Mouse (Mus musculus) myocyte (in vitro differentiated cells): ENCODE results near the gene Rad51b.

Source experiments
- CEBPB ChIP-seq: IDR thresholded peaks from 2 replicates; pipeline ENCODE4 v1.6.1; 2011; ENCODE audit warnings: mild to moderate bottlenecking, moderate library complexity; ENCODE audit not compliant: poor library complexity, insufficient read depth, severe bottlenecking
- E2F4 ChIP-seq: IDR thresholded peaks from one replicate; pipeline ENCODE4 v1.6.1; 2011; ENCODE audit warnings: mild to moderate bottlenecking, control low read depth, moderate library complexity; ENCODE audit not compliant: insufficient read depth
- MAX ChIP-seq: IDR thresholded peaks from one replicate; pipeline ENCODE4 v1.6.1; 2011; ENCODE audit warnings: low read depth, mild to moderate bottlenecking, control low read depth
- MYOD1 ChIP-seq, 3 experiments: IDR thresholded peaks; one replicate each; pipeline ENCODE4 v1.6.1; 2011; ENCODE audit warnings: control low read depth in 2 of 3, low read depth in 2 of 3, mild to moderate bottlenecking in 2 of 3, moderate library complexity in 1 of 3; ENCODE audit not compliant: insufficient read length in 2 of 3, control insufficient read depth in 1 of 3
- MYOG ChIP-seq, 3 experiments: IDR thresholded peaks; one replicate each; pipeline ENCODE4 v1.6.1; 2011; ENCODE audit warnings: control low read depth in 2 of 3, low read depth in 2 of 3, mild to moderate bottlenecking in 2 of 3; ENCODE audit not compliant: insufficient read length in 2 of 3, control insufficient read depth in 1 of 3, insufficient read depth in 1 of 3
- POLR2A ChIP-seq: IDR thresholded peaks from one replicate; pipeline ENCODE4 v1.6.1; 2011; ENCODE audit warnings: low read depth, mild to moderate bottlenecking, control low read depth, moderate library complexity; ENCODE audit not compliant: insufficient read length
- POLR2AphosphoS2 ChIP-seq: IDR thresholded peaks from one replicate; pipeline ENCODE4 v1.6.1; 2011; ENCODE audit warnings: low read depth, control low read depth; ENCODE audit not compliant: insufficient read length
- REST ChIP-seq: IDR thresholded peaks from one replicate; pipeline ENCODE4 v1.6.1; 2011; ENCODE audit warnings: mild to moderate bottlenecking, control low read depth, moderate library complexity; ENCODE audit not compliant: insufficient read depth, insufficient read length
- TCF12 ChIP-seq: IDR thresholded peaks from one replicate; pipeline ENCODE4 v1.6.1; 2011; ENCODE audit warnings: mild to moderate bottlenecking, control low read depth; ENCODE audit not compliant: poor library complexity, insufficient read depth, severe bottlenecking

DNA sequence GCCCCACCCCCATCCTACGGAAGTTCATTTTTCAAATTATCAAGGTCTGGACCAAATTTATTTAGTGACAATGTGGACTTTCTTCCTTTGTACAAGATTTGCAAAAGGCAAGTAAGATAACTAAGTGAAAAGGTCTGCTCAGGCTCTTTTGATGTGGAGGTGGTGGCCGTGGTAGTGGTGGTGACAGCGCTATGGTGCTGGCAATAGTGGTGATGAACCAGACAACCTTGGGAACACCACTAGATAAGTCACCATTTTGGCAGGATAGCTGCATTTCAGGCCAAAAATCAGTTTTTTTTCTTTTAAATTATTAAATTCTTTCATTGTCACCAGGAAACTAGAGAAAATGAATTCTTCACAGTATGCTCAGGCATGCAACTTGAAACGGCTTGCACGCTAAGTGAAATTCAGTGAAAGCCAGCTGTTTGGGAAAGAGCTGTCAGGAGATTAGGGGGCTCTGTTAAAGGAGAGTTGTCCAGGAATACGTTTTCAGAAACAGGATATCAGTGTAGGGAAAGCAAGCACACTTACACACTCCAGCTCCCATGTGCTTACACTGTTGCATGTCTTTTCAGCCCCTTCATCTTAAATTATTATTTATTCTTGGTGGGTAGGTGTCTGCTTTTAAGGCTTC, 179.4 kb downstream of the Rad51b start:
- TF ChIP-seq POLR2A (no peak), MYOD1 (IDR thresholded peaks at IDR 0.05; ENCODE audit: control insufficient read depth in 1 of 3, insufficient read length in 2 of 3, low read depth in 2 of 3) (no peak), CEBPB (no peak), POLR2AphosphoS2 (no peak), E2F4 (no peak), MYOG (IDR thresholded peaks at IDR 0.05; ENCODE audit: control insufficient read depth in 1 of 3, insufficient read depth in 1 of 3, insufficient read length in 2 of 3, low read depth in 2 of 3) (no peak), REST (no peak), TCF12 (no peak), MAX (no peak)
